Mouse (Mus musculus): ENCODE data around the gene Ccdc62. TPM values are rescaled to one million over a fixed set of nuclear protein-coding genes. Genes with fewer than 3 reads are reported as not detected.
A peak's percentile ranks its signal among the peaks of the same experiment; 100 is the strongest.

The Ccdc62 gene
- polyA plus RNA-seq (2015; fragmentation: Nextera tagmentation; extraction: Ambion mirVana) = 3.7 and 4.6 TPM in 2 replicates

GRCm38 (mm10) chr5:123930508-123930989 lies at the start of gene Ccdc62:
Gene Ccdc62, plus strand, starts transcription at chr5:123930679.
- H3K36me3 ChIP-seq = peaks cover 28% of the 10 kb centered on the region
- ATAC-seq (ENCODE audit: low FRiP score, low read depth) = peak; percentile 97
- H3K27me3 ChIP-seq = no peaks in the 10 kb centered on the region
- peak within 1 kb of the TSS; percentile 97 for H3K9ac ChIP-seq
- H3K9me3 ChIP-seq = no peaks in the 10 kb centered on the region
- peak within 1 kb of the TSS; percentile 80 for H3K4me3 ChIP-seq
- WGBS = under 1% methylated on average over 54 of the region's 56 CpGs
- peaks cover 12% of the 10 kb centered on the region for H3K4me1 ChIP-seq (replicated peaks)
- H3K27ac ChIP-seq (replicated peaks) = peak within 1 kb of the TSS; percentile 91
- H3K4me2 ChIP-seq = peak within 1 kb of the TSS; percentile 63

- H3K9me3 ChIP-seq = no peaks in the 10 kb centered on the region
- no peak overlapping the region for H3K9ac ChIP-seq
- no peak overlapping the region for H3K4me3 ChIP-seq
- H3K4me1 ChIP-seq (replicated peaks) = no peaks in the 10 kb centered on the region
- no peak overlapping the region for H3K4me2 ChIP-seq
- no peaks in the 10 kb centered on the region for H3K36me3 ChIP-seq
- WGBS = 80% methylated on average over 14 of the region's 14 CpGs
- H3K27me3 ChIP-seq = no peaks in the 10 kb centered on the region
- H3K27ac ChIP-seq (replicated peaks) = no peak overlapping the region
- no peak for ATAC-seq (ENCODE audit: low FRiP score, low read depth)
Measured at GRCm38 (mm10) chr5:123880778-123881177, 49.7 kb upstream of the Ccdc62 start.

GRCm38 (mm10) chr5:123883891-123884290 lies 46.6 kb upstream of the Ccdc62 start:
- Histone ChIP-seq H3K27me3 (no peaks in the 10 kb centered on the region), H3K4me3 (no peak overlapping the region), H3K4me2 (no peak overlapping the region), H3K36me3 (no peaks in the 10 kb centered on the region), H3K9me3 (no peaks in the 10 kb centered on the region), H3K4me1 (replicated peaks) (no peaks in the 10 kb centered on the region), H3K27ac (replicated peaks) (no peak overlapping the region), H3K9ac (no peak overlapping the region)
- WGBS = 85% methylated on average over 7 of the region's 7 CpGs
- ATAC-seq (ENCODE audit: low FRiP score, low read depth) = no peak

GRCm38 (mm10) chr5:123884332-123884731 lies 46.1 kb upstream of the Ccdc62 start:
- no peak overlapping the region for H3K9ac ChIP-seq
- H3K4me1 ChIP-seq (replicated peaks) = no peaks in the 10 kb centered on the region

GRCm38 (mm10) chr5:123886365-123886764 lies 44.1 kb upstream of the Ccdc62 start:
- Histone ChIP-seq H3K36me3 (no peaks in the 10 kb centered on the region), H3K9ac (no peak overlapping the region), H3K27ac (replicated peaks) (no peak overlapping the region), H3K4me1 (replicated peaks) (no peaks in the 10 kb centered on the region), H3K27me3 (no peaks in the 10 kb centered on the region), H3K9me3 (no peaks in the 10 kb centered on the region), H3K4me2 (no peak overlapping the region), H3K4me3 (no peak overlapping the region)
- WGBS = 84% methylated on average over 3 of the region's 3 CpGs
- ATAC-seq (ENCODE audit: low FRiP score, low read depth) = no peak

More at GRCm38 (mm10) chr5:123884332-123884731, 46.1 kb upstream of the Ccdc62 start:
- 79% methylated on average over 10 of the region's 10 CpGs for WGBS
- Histone ChIP-seq H3K4me2 (no peak overlapping the region), H3K27me3 (no peaks in the 10 kb centered on the region), H3K9me3 (no peaks in the 10 kb centered on the region), H3K27ac (replicated peaks) (no peak overlapping the region), H3K4me3 (no peak overlapping the region), H3K36me3 (no peaks in the 10 kb centered on the region)
- ATAC-seq (ENCODE audit: low FRiP score, low read depth) = no peak

GRCm38 (mm10) chr5:123890312-123890711 lies 40.2 kb upstream of the Ccdc62 start:
- 76% methylated on average over 2 of the region's 2 CpGs for WGBS
- no peak for ATAC-seq (ENCODE audit: low FRiP score, low read depth)
- H3K27me3 ChIP-seq = no peaks in the 10 kb centered on the region
- no peak overlapping the region for H3K9ac ChIP-seq
- no peaks in the 10 kb centered on the region for H3K4me1 ChIP-seq (replicated peaks)
- no peaks in the 10 kb centered on the region for H3K9me3 ChIP-seq
- no peak overlapping the region for H3K4me3 ChIP-seq
- no peaks in the 10 kb centered on the region for H3K36me3 ChIP-seq
- no peak overlapping the region for H3K27ac ChIP-seq (replicated peaks)
- H3K4me2 ChIP-seq = no peak overlapping the region

- no peak overlapping the region for H3K9ac ChIP-seq
- no peak overlapping the region for H3K4me2 ChIP-seq
- no peaks in the 10 kb centered on the region for H3K36me3 ChIP-seq
- no peak overlapping the region for H3K27ac ChIP-seq (replicated peaks)
- WGBS = 76% methylated on average over 5 of the region's 5 CpGs
- ATAC-seq (ENCODE audit: low FRiP score, low read depth) = no peak
- H3K4me3 ChIP-seq = no peak overlapping the region
- H3K4me1 ChIP-seq (replicated peaks) = no peaks in the 10 kb centered on the region
- no peaks in the 10 kb centered on the region for H3K27me3 ChIP-seq
- H3K9me3 ChIP-seq = no peaks in the 10 kb centered on the region
Measured at GRCm38 (mm10) chr5:123890987-123891386, 39.5 kb upstream of the Ccdc62 start.

GRCm38 (mm10) chr5:123891669-123892068 lies 38.8 kb upstream of the Ccdc62 start:
- no peaks in the 10 kb centered on the region for H3K4me1 ChIP-seq (replicated peaks)
- H3K9ac ChIP-seq = no peak overlapping the region
- H3K4me2 ChIP-seq = no peak overlapping the region
- H3K27ac ChIP-seq (replicated peaks) = no peak overlapping the region
- no peaks in the 10 kb centered on the region for H3K9me3 ChIP-seq
- no peaks in the 10 kb centered on the region for H3K36me3 ChIP-seq
- WGBS = 34% methylated on average over 6 of the region's 6 CpGs
- H3K27me3 ChIP-seq = no peaks in the 10 kb centered on the region
- no peak overlapping the region for H3K4me3 ChIP-seq
- ATAC-seq (ENCODE audit: low FRiP score, low read depth) = no peak

- no peak overlapping the region for H3K27ac ChIP-seq (replicated peaks)
- H3K4me2 ChIP-seq = no peak overlapping the region
- H3K27me3 ChIP-seq = no peaks in the 10 kb centered on the region
- no peaks in the 10 kb centered on the region for H3K36me3 ChIP-seq
- no peaks in the 10 kb centered on the region for H3K4me1 ChIP-seq (replicated peaks)
- no peak for ATAC-seq (ENCODE audit: low FRiP score, low read depth)
- H3K9ac ChIP-seq = no peak overlapping the region
- H3K4me3 ChIP-seq = no peak overlapping the region
- no peaks in the 10 kb centered on the region for H3K9me3 ChIP-seq
- 90% methylated on average over 5 of the region's 5 CpGs for WGBS
Measured at GRCm38 (mm10) chr5:123893520-123893919, 37.0 kb upstream of the Ccdc62 start.

- Histone ChIP-seq H3K4me2 (no peak overlapping the region), H3K9ac (no peak overlapping the region), H3K9me3 (no peaks in the 10 kb centered on the region), H3K4me3 (no peak overlapping the region), H3K27ac (replicated peaks) (no peak overlapping the region), H3K4me1 (replicated peaks) (no peaks in the 10 kb centered on the region), H3K36me3 (no peaks in the 10 kb centered on the region), H3K27me3 (no peaks in the 10 kb centered on the region)
- WGBS = 85% methylated on average over 11 of the region's 11 CpGs
- ATAC-seq (ENCODE audit: low FRiP score, low read depth) = no peak
Measured at GRCm38 (mm10) chr5:123896395-123896794, 34.1 kb upstream of the Ccdc62 start.

GRCm38 (mm10) chr5:123897352-123897751 lies 33.1 kb upstream of the Ccdc62 start:
- Histone ChIP-seq H3K9ac (no peak overlapping the region), H3K4me3 (no peak overlapping the region), H3K36me3 (no peaks in the 10 kb centered on the region), H3K4me1 (replicated peaks) (no peaks in the 10 kb centered on the region), H3K9me3 (no peaks in the 10 kb centered on the region), H3K4me2 (no peak overlapping the region), H3K27me3 (no peaks in the 10 kb centered on the region), H3K27ac (replicated peaks) (no peak overlapping the region)
- ATAC-seq (ENCODE audit: low FRiP score, low read depth) = no peak
- 88% methylated on average over 13 of the region's 13 CpGs for WGBS

- Histone ChIP-seq H3K27ac (replicated peaks) (no peak overlapping the region), H3K4me1 (replicated peaks) (peaks cover 17% of the 10 kb centered on the region), H3K9me3 (no peaks in the 10 kb centered on the region), H3K27me3 (no peaks in the 10 kb centered on the region), H3K4me2 (no peak overlapping the region), H3K9ac (no peak overlapping the region), H3K36me3 (peaks cover 6% of the 10 kb centered on the region), H3K4me3 (no peak overlapping the region)
- ATAC-seq (ENCODE audit: low FRiP score, low read depth) = no peak
- WGBS = 71% methylated on average over 11 of the region's 11 CpGs
Measured at GRCm38 (mm10) chr5:123904059-123904672, 26.3 kb upstream of the Ccdc62 start.

Data from hindbrain, embryonic 15.5 days (tissue).